Mouse (Mus musculus): ENCODE results near the gene Adgrv1. TPM values are rescaled to one million over a fixed set of nuclear protein-coding genes. Genes with fewer than 3 reads are reported as not detected.

Adgrv1 gene
- polyA plus RNA-seq, 1 experiment from 2014 or later = 4.3 TPM

DNA sequence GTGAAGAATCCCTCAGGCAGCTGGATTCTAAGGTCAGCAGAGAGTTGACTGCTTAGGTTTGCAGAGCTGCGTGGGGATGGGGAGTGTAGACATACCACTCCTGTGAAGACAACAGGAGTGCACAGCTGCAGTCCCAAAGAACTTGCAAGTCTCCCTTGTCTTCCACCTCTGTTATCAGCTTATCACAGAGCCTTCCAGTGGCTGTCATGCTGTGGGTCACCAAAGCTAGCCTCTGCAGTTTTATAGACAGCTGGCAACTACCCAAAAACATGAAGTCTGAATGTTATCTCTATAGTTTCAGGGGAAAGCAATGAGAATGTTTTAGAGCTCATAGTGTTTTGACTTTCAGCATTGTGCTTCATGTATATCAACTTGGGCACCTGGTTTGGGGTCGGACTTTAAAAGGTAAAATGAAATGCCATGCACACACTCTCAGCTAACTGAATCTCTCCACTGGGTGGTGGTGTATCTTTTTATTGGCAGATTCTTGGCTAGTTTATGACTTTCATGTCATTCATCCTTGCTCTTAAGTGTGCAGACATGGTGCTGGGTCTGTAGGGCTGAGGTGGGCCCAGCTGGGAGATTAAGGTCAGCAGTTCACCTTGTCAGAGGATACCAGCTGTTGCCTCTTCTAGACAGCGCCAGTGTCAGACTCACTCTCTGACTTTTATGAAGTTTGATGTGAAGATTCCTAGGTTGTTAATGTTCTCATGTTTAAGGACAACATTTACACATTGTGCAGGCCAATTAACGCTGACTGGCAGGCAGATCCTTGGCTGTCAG lies 502.0 kb downstream of the Adgrv1 start:
- Histone ChIP-seq H3K4me3 (ENCODE audit: low read length) (no peak overlapping the region), H3K27ac (ENCODE audit: low read length) (no peak overlapping the region), H3K4me2 (replicated peaks; ENCODE audit: low read depth, low read length) (no peak overlapping the region), H3K36me3 (ENCODE audit: insufficient read depth, low read length) (no peaks in the 10 kb centered on the region), H3K4me1 (ENCODE audit: insufficient read depth, low read length) (peaks cover 6% of the 10 kb centered on the region), H3K9me3 (ENCODE audit: low read length) (no peaks in the 10 kb centered on the region), H3K27me3 (ENCODE audit: insufficient read depth, low read length) (no peaks in the 10 kb centered on the region), H3K9ac (replicated peaks; ENCODE audit: low read length) (no peak overlapping the region)
- WGBS = 49% methylated on average over 4 of the region's 4 CpGs
- 0 out of 2 replicates have a peak, but pooled peaks have one; percentile 52 for ATAC-seq (ENCODE audit: low FRiP score, low TSS enrichment)

DNA sequence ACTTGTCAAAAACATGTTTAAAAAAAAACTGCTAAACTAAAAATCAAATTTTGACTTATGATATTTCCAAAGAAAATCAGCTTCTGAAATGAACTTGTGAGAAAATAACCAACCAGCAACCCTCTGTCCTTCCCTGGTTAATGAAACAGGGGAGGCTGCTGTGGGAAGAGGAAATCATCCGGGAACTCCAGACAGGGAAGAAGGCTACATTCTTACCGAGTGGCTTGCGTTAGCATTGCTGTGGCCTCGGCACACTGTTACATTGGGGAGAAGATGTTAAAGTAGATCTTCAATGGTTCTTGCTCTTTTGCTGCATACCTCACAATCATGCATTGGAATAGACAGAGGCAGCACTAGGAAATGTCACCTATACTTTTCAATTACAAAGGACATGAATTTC lies 507.1 kb downstream of the Adgrv1 start:
- no peak overlapping the region for H3K4me3 ChIP-seq (ENCODE audit: low read length)
- 77% methylated on average over 4 of the region's 4 CpGs for WGBS
- ATAC-seq (ENCODE audit: low FRiP score, low TSS enrichment) = no peak
- H3K4me1 ChIP-seq (ENCODE audit: insufficient read depth, low read length) = no peaks in the 10 kb centered on the region
- H3K27me3 ChIP-seq (ENCODE audit: insufficient read depth, low read length) = no peaks in the 10 kb centered on the region
- H3K4me2 ChIP-seq (replicated peaks; ENCODE audit: low read depth, low read length) = no peak overlapping the region
- H3K27ac ChIP-seq (ENCODE audit: low read length) = no peak overlapping the region
- no peaks in the 10 kb centered on the region for H3K36me3 ChIP-seq (ENCODE audit: insufficient read depth, low read length)
- H3K9me3 ChIP-seq (ENCODE audit: low read length) = no peaks in the 10 kb centered on the region
- H3K9ac ChIP-seq (replicated peaks; ENCODE audit: low read length) = no peak overlapping the region

DNA sequence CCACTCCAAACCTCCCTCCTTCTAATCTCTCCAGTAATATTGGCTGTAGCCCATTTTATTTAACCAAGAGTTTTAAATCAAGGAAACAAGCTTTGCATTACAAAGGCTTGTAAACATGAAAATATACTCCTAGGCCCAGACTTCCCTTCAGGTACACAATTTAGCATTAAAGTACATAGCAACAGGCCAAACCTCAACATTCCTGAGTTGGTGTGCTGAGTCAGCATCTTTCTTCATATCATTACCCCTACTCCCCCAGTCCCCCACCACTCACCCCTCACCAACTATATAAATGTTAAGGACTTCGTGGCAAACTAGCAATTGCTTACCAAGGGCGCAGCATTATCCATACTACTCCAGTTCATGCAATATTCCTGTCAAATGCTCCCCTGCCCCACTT lies 510.7 kb downstream of the Adgrv1 start:
- Histone ChIP-seq H3K9ac (replicated peaks; ENCODE audit: low read length) (no peak overlapping the region), H3K27ac (ENCODE audit: low read length) (no peak overlapping the region), H3K27me3 (ENCODE audit: insufficient read depth, low read length) (no peaks in the 10 kb centered on the region), H3K9me3 (ENCODE audit: low read length) (no peaks in the 10 kb centered on the region), H3K4me3 (ENCODE audit: low read length) (no peak overlapping the region), H3K4me1 (ENCODE audit: insufficient read depth, low read length) (no peaks in the 10 kb centered on the region), H3K36me3 (ENCODE audit: insufficient read depth, low read length) (no peaks in the 10 kb centered on the region), H3K4me2 (replicated peaks; ENCODE audit: low read depth, low read length) (no peak overlapping the region)
- WGBS = 82% methylated on average over 2 of the region's 2 CpGs
- ATAC-seq (ENCODE audit: low FRiP score, low TSS enrichment) = no peak

DNA sequence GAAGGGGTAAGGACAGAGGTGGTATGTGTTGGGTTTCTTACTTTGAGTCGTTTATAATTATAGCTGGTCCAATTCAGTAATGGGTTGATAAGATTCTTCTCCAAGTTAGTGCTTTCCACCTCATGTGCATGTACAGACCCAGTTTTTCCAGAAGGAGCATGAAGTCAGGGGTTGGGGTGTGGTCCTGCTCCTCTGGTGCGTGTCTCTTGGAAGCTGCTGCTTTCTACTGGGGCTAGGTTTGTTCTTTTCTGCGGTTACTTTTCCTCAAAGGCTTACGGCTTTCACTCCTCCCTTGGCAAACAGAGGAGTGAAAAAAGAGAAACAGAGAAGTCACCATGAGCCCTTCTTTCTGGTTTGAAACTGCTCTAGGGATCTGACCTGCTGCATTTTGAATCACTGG lies 522.5 kb downstream of the Adgrv1 start:
- Histone ChIP-seq H3K4me1 (ENCODE audit: insufficient read depth, low read length) (peaks cover 5% of the 10 kb centered on the region; the same call in 1 of the 2 replicates), H3K27ac (ENCODE audit: low read length) (no peak overlapping the region), H3K4me2 (replicated peaks; ENCODE audit: low read depth, low read length) (no peak overlapping the region), H3K9ac (replicated peaks; ENCODE audit: low read length) (no peak overlapping the region), H3K36me3 (ENCODE audit: insufficient read depth, low read length) (no peaks in the 10 kb centered on the region), H3K9me3 (ENCODE audit: low read length) (no peaks in the 10 kb centered on the region), H3K4me3 (ENCODE audit: low read length) (no peak overlapping the region), H3K27me3 (ENCODE audit: insufficient read depth, low read length) (no peaks in the 10 kb centered on the region)
- no peak for ATAC-seq (ENCODE audit: low FRiP score, low TSS enrichment)
- 87% methylated on average over 4 of the region's 4 CpGs for WGBS

DNA sequence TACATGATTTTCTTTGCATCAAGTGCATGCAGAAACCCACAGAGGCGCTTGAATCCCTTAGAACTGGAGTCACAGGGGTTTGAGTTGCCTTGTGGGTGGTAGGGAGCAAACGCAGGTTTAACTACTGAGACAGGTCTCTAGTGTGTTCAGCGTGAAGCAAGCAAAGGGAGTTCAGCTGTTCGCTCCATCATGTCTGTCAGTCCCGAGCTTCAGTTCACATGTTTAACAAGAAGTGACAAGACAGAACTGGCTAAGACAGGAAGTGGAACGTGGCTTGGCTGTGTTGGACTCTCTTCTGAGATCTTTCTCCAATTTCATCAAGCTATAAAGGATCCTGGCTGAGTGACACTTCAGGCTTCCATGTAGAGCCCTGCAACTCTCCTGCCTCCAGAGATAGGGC lies 523.3 kb downstream of the Adgrv1 start:
- Histone ChIP-seq H3K4me3 (ENCODE audit: low read length) (no peak overlapping the region), H3K9ac (replicated peaks; ENCODE audit: low read length) (no peak overlapping the region), H3K4me2 (replicated peaks; ENCODE audit: low read depth, low read length) (no peak overlapping the region), H3K27me3 (ENCODE audit: insufficient read depth, low read length) (no peaks in the 10 kb centered on the region), H3K27ac (ENCODE audit: low read length) (no peak overlapping the region), H3K9me3 (ENCODE audit: low read length) (no peaks in the 10 kb centered on the region), H3K4me1 (ENCODE audit: insufficient read depth, low read length) (peaks cover 5% of the 10 kb centered on the region; the same call in 1 of the 2 replicates), H3K36me3 (ENCODE audit: insufficient read depth, low read length) (no peaks in the 10 kb centered on the region)
- ATAC-seq (ENCODE audit: low FRiP score, low TSS enrichment) = no peak
- WGBS = 53% methylated on average over 6 of the region's 6 CpGs

DNA sequence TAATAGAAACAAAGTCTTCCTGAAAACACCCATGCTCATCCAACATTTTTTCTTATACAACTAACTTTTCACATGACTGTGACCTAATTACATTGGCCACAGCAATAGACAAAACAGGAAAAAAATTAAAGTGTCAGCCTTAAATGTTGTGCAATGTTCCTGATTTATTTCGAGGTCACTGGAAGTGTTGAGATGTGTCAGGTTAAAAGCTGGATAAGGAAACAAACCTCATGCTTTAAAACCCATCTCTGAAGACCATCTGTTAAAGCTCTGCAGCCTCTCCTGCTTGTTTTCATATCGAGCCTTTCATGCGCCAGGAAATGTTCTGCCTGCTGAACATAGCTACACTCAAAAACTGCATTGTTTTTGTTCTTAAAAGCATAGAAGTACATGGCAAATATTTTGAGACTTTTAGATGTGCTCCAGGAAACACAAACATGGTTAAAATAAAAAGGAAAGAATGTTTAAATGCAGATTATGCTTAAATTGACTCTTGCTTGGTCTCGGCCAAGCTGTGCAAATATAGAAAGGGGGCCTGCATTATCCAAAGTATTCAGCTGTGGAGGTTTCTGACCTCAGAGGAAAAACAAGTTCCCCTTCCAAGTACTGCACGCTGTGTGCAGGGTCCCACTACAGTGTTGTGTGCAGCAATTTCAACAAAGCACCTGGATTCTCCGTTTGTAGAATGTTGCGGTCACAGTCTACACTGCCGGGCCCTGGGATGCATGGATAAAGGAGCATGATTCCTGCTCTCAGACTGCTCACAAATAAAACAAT lies 524.2 kb downstream of the Adgrv1 start:
- Histone ChIP-seq H3K27me3 (ENCODE audit: insufficient read depth, low read length) (no peaks in the 10 kb centered on the region), H3K9me3 (ENCODE audit: low read length) (no peaks in the 10 kb centered on the region), H3K9ac (replicated peaks; ENCODE audit: low read length) (no peak overlapping the region), H3K4me2 (replicated peaks; ENCODE audit: low read depth, low read length) (0 out of 2 replicates have a peak overlapping the region, but pooled peaks have one; percentile 12), H3K4me3 (ENCODE audit: low read length) (no peak overlapping the region), H3K27ac (ENCODE audit: low read length) (peak overlapping the region; percentile 77), H3K36me3 (ENCODE audit: insufficient read depth, low read length) (no peaks in the 10 kb centered on the region), H3K4me1 (ENCODE audit: insufficient read depth, low read length) (peaks cover 9% of the 10 kb centered on the region; the same call in 1 of the 2 replicates)
- 38% methylated on average over 8 of the region's 8 CpGs for WGBS
- ATAC-seq (ENCODE audit: low FRiP score, low TSS enrichment) = peak; percentile 67

DNA sequence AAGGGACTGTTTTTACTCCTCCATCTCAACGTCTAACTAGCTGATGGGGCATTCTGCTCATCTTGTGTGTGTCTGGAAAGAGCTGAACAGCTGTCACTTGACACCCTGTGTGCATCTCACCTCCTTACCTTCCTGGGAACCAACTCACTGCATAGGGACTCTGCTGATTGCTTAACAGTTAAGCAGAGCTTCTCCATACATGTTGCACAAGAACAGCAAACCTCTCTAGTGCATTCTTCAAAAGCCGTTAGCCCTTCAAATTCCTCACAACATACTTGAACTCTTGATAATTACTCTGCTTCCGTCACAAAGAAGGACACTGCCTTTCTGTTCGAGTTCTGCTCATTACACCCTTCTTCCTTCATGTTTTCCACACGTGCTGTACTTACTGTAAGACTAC lies 525.5 kb downstream of the Adgrv1 start:
- no peaks in the 10 kb centered on the region for H3K27me3 ChIP-seq (ENCODE audit: insufficient read depth, low read length)
- no peaks in the 10 kb centered on the region for H3K9me3 ChIP-seq (ENCODE audit: low read length)
- H3K27ac ChIP-seq (ENCODE audit: low read length) = no peak overlapping the region
- H3K4me3 ChIP-seq (ENCODE audit: low read length) = no peak overlapping the region
- H3K4me2 ChIP-seq (replicated peaks; ENCODE audit: low read depth, low read length) = no peak overlapping the region
- ATAC-seq (ENCODE audit: low FRiP score, low TSS enrichment) = no peak
- no peak overlapping the region for H3K9ac ChIP-seq (replicated peaks; ENCODE audit: low read length)
- 54% methylated on average over 5 of the region's 5 CpGs for WGBS
- H3K36me3 ChIP-seq (ENCODE audit: insufficient read depth, low read length) = no peaks in the 10 kb centered on the region
- peaks cover 10% of the 10 kb centered on the region; the same call in 1 of the 2 replicates for H3K4me1 ChIP-seq (ENCODE audit: insufficient read depth, low read length)

DNA sequence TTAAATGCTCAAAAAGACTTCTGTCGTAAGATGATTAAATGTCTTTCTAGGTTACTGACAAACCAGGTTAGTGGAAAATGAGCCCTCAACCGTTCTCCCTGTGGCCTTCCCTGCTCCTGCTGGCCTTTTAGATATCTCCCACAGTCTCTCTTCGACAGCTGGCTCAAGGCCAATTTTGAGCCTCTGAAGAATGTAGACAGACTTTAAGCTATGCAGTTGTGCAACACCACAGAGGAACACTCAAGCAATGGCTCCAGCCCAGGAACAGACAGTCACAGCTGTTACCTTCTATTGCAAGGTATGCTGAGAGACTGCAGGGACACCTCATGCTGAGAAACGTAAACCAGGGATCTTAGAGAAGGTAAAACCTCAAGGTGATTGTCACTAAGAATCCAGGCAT lies 529.2 kb downstream of the Adgrv1 start:
- no peak overlapping the region for H3K4me3 ChIP-seq (ENCODE audit: low read length)
- no peak overlapping the region for H3K9ac ChIP-seq (replicated peaks; ENCODE audit: low read length)
- H3K4me1 ChIP-seq (ENCODE audit: insufficient read depth, low read length) = peaks cover 6% of the 10 kb centered on the region; the same call in 1 of the 2 replicates
- no peaks in the 10 kb centered on the region for H3K27me3 ChIP-seq (ENCODE audit: insufficient read depth, low read length)
- no peaks in the 10 kb centered on the region for H3K9me3 ChIP-seq (ENCODE audit: low read length)
- no peak overlapping the region for H3K27ac ChIP-seq (ENCODE audit: low read length)
- H3K4me2 ChIP-seq (replicated peaks; ENCODE audit: low read depth, low read length) = no peak overlapping the region
- 52% methylated on average over 4 of the region's 4 CpGs for WGBS
- peak; percentile 64; the same call in 1 of the 2 replicates for ATAC-seq (ENCODE audit: low FRiP score, low TSS enrichment)
- no peaks in the 10 kb centered on the region for H3K36me3 ChIP-seq (ENCODE audit: insufficient read depth, low read length)

DNA sequence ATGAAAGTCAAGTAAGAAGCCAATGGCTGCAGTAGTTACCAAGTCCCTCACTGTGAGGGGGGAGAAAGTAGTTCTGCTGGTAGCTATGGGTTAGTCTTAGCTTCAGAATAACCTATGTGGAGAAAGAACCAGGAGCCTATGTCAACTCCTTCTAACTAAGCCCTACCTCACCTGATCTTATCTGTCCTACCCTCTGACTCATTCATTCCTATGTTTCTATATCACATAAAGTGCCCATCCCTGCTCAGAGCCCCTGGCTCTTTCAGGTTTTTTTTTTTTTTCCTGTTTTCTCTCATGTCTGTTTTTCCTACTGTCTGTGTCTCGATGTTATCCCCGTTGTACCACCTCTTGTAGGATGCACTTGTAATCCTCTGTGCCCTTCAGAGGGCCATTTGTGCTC lies 536.5 kb downstream of the Adgrv1 start:
- Histone ChIP-seq H3K27me3 (ENCODE audit: insufficient read depth, low read length) (no peaks in the 10 kb centered on the region), H3K4me1 (ENCODE audit: insufficient read depth, low read length) (no peaks in the 10 kb centered on the region), H3K27ac (ENCODE audit: low read length) (no peak overlapping the region), H3K9ac (replicated peaks; ENCODE audit: low read length) (no peak overlapping the region), H3K36me3 (ENCODE audit: insufficient read depth, low read length) (no peaks in the 10 kb centered on the region), H3K4me2 (replicated peaks; ENCODE audit: low read depth, low read length) (no peak overlapping the region), H3K4me3 (ENCODE audit: low read length) (no peak overlapping the region), H3K9me3 (ENCODE audit: low read length) (no peaks in the 10 kb centered on the region)
- WGBS = 94% methylated on average over 2 of the region's 2 CpGs
- ATAC-seq (ENCODE audit: low FRiP score, low TSS enrichment) = no peak

DNA sequence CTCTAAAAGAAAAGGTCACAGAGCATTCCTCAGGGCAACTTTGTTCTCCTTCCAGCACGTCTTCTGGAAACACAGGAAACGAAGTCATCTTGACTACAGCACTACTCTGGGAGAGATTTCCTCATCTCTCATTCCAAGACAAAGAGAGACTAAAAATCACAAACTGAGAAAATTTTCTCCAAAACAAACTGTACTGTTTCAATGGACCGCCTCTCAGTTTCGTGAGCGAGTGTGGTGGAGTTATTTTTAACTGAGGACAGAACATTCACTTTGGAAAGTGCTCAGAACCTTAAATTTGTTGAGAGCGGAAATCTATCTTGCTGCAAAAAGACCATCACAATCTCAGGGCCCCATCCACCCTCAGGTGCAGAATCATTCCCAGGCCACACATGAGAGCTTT lies 538.4 kb downstream of the Adgrv1 start:
- no peak overlapping the region for H3K4me3 ChIP-seq (ENCODE audit: low read length)
- no peaks in the 10 kb centered on the region for H3K4me1 ChIP-seq (ENCODE audit: insufficient read depth, low read length)
- no peak for ATAC-seq (ENCODE audit: low FRiP score, low TSS enrichment)
- WGBS = 72% methylated on average over 6 of the region's 6 CpGs
- H3K27me3 ChIP-seq (ENCODE audit: insufficient read depth, low read length) = no peaks in the 10 kb centered on the region
- H3K9ac ChIP-seq (replicated peaks; ENCODE audit: low read length) = no peak overlapping the region
- no peak overlapping the region for H3K4me2 ChIP-seq (replicated peaks; ENCODE audit: low read depth, low read length)
- no peaks in the 10 kb centered on the region for H3K36me3 ChIP-seq (ENCODE audit: insufficient read depth, low read length)
- H3K9me3 ChIP-seq (ENCODE audit: low read length) = no peaks in the 10 kb centered on the region
- H3K27ac ChIP-seq (ENCODE audit: low read length) = no peak overlapping the region

Data from kidney, embryonic 16.5 days (tissue).